Mouse (Mus musculus) midbrain, postnatal 0 days (tissue): ENCODE data around the gene A230050P20Rik. TPM values are rescaled to one million over a fixed set of nuclear protein-coding genes. Genes with fewer than 3 reads are reported as not detected.

Source experiments
- ATAC-seq: fragments of 200-750 bp; cut with Nextera tagmentation; 2 replicates; pipeline ENCODE4 v1.8.0; 2017; ENCODE audit warnings: moderate number of reproducible peaks, mild to moderate bottlenecking, moderate TSS enrichment, moderate library complexity; ENCODE audit not compliant: low FRiP score
- DNase-seq: peaks from one replicate; pipeline ENCODE4 v3.0.0-alpha.2; 2015; ENCODE audit warnings: low spot score
- H3K27ac ChIP-seq: fragments of 300-500 bp; sonication (generic); 2 replicates; pipeline ENCODE4 v1.5.1; 2014; ENCODE audit warnings: low read depth, mild to moderate bottlenecking, low read length, mixed read lengths
- H3K27me3 ChIP-seq: fragments of 300-500 bp; sonication (generic); 2 replicates; pipeline ENCODE4 v1.6.1; 2014; ENCODE audit warnings: low read length, control low read depth, mixed read lengths; ENCODE audit not compliant: insufficient read depth
- H3K36me3 ChIP-seq: fragments of 300-500 bp; sonication (generic); 2 replicates; pipeline ENCODE4 v1.6.1; 2014; ENCODE audit warnings: low read length, control low read depth, mixed read lengths; ENCODE audit not compliant: insufficient read depth
- H3K4me1 ChIP-seq: fragments of 300-500 bp; sonication (generic); 2 replicates; pipeline ENCODE4 v1.6.1; 2014; ENCODE audit warnings: mild to moderate bottlenecking, control low read depth, antibody characterized with exemption, low read length, mixed read lengths; ENCODE audit not compliant: insufficient read depth
- H3K4me2 ChIP-seq: fragments of 300-500 bp; sonication (generic); 2 replicates; pipeline ENCODE4 v1.6.1; 2014; ENCODE audit warnings: low read depth, mild to moderate bottlenecking, low read length, mixed read lengths; ENCODE audit not compliant: poor library complexity, severe bottlenecking
- H3K4me3 ChIP-seq: fragments of 300-500 bp; sonication (generic); 2 replicates; pipeline ENCODE4 v1.5.1; 2014; ENCODE audit warnings: low read depth, mild to moderate bottlenecking, low read length, moderate library complexity
- H3K9ac ChIP-seq: fragments of 300-500 bp; sonication (generic); replicated peaks from 2 replicates; pipeline ENCODE4 v1.6.1; 2014; ENCODE audit warnings: mild to moderate bottlenecking, low read length, moderate library complexity, mixed read lengths; ENCODE audit not compliant: poor library complexity, severe bottlenecking
- H3K9me3 ChIP-seq: fragments of 300-500 bp; sonication (generic); 2 replicates; pipeline ENCODE4 v1.6.1; 2016; ENCODE audit warnings: low read length, control low read depth
- CTCF ChIP-seq: IDR thresholded peaks from 2 replicates; pipeline ENCODE4 v1.5.1; 2016; ENCODE audit warnings: antibody characterized with exemption, mild to moderate bottlenecking
- WGBS: fragments of 180-500 bp; shearing (Covaris S2); extraction: QIAGEN DNeasy Blood & Tissue Kit; methylation state at CpG from one replicate; pipeline ENCODE4 v1.1.7; 2014; 5-methylcytosine and 5-hydroxymethylcytosine counted together
- polyA plus RNA-seq: library from polyadenylated mRNA; unstranded; fragments of >200 nt; fragmentation: Nextera tagmentation; extraction: Ambion mirVana; gene quantifications from 2 replicates; pipeline ENCODE4 v1.2.1, GENCODE M21; 2015
- total RNA-seq: library from RNA; depleted of rRNA; stranded (reverse); fragments of >200 nt; gene quantifications from 2 replicates; pipeline ENCODE4 v1.2.3, GENCODE M21; 2014; rRNA removed

Gene A230050P20Rik
- total RNA-seq, result 21.5 and 30.6 TPM in 2 replicates
- 24.7 and 28.5 TPM in 2 replicates for polyA plus RNA-seq

- Histone ChIP-seq H3K9me3 (no peaks in the 10 kb centered on the region), H3K4me1 (0 out of 2 replicates have a peak, but pooled peaks cover 4% of the 10 kb centered on the region), H3K4me3 (peak within 1 kb of the TSS; percentile 48), H3K27me3 (peaks cover 28% of the 10 kb centered on the region), H3K27ac (no peak within 1 kb of the TSS), H3K36me3 (peaks cover 10% of the 10 kb centered on the region; the same call in 1 of the 2 replicates), H3K4me2 (peak within 1 kb of the TSS; percentile 63), H3K9ac (peak within 1 kb of the TSS; percentile 51)
- 8% methylated on average over 48 of the region's 53 CpGs for WGBS
- DNase-seq (peak; percentile 69), ATAC-seq (peak; percentile 57)
- TF ChIP-seq CTCF, result no peak
Measured at GRCm38 (mm10) chr9:20868448-20869001, at the start of gene A230050P20Rik. TSS of gene A230050P20Rik (plus strand) at chr9:20868642.

- 65% methylated on average over 5 of the region's 5 CpGs for WGBS
- H3K4me1 ChIP-seq, result no peaks in the 10 kb centered on the region
- H3K4me3 ChIP-seq, result no peak overlapping the region
- H3K27me3 ChIP-seq, result 0 out of 2 replicates have a peak, but pooled peaks cover under 1% of the 10 kb centered on the region
- ATAC-seq (no peak), DNase-seq (no peak)
- no peaks in the 10 kb centered on the region for H3K36me3 ChIP-seq
- H3K27ac ChIP-seq, result no peak overlapping the region
- no peaks in the 10 kb centered on the region for H3K9me3 ChIP-seq
- H3K9ac ChIP-seq, result no peak overlapping the region
- H3K4me2 ChIP-seq, result no peak overlapping the region
- TF ChIP-seq CTCF, result no peak
Measured at GRCm38 (mm10) chr9:20820001-20820400, 48.4 kb upstream of the A230050P20Rik start.

GRCm38 (mm10) chr9:20822821-20823220, 45.6 kb upstream of the A230050P20Rik start:
- Histone ChIP-seq H3K4me3 (no peak overlapping the region), H3K9me3 (no peaks in the 10 kb centered on the region), H3K36me3 (no peaks in the 10 kb centered on the region), H3K4me1 (no peaks in the 10 kb centered on the region), H3K4me2 (no peak overlapping the region), H3K9ac (no peak overlapping the region), H3K27me3 (no peaks in the 10 kb centered on the region), H3K27ac (no peak overlapping the region)
- no peak for TF ChIP-seq CTCF
- ATAC-seq (no peak), DNase-seq (no peak)
- 81% methylated on average over 3 of the region's 3 CpGs for WGBS

GRCm38 (mm10) chr9:20825781-20826180, 42.7 kb upstream of the A230050P20Rik start:
- ATAC-seq, result no peak
- no peak for TF ChIP-seq CTCF
- Histone ChIP-seq H3K4me3 (no peak overlapping the region), H3K9me3 (no peaks in the 10 kb centered on the region), H3K27ac (no peak overlapping the region), H3K4me1 (no peaks in the 10 kb centered on the region), H3K36me3 (no peaks in the 10 kb centered on the region), H3K4me2 (no peak overlapping the region), H3K27me3 (no peaks in the 10 kb centered on the region), H3K9ac (no peak overlapping the region)
- 74% methylated on average over 5 of the region's 5 CpGs for WGBS
- DNase-seq, result no peak

- H3K9ac ChIP-seq, result no peak overlapping the region
- no peak for TF ChIP-seq CTCF
- H3K9me3 ChIP-seq, result no peaks in the 10 kb centered on the region
- no peaks in the 10 kb centered on the region for H3K36me3 ChIP-seq
- H3K4me1 ChIP-seq, result no peaks in the 10 kb centered on the region
- H3K4me3 ChIP-seq, result no peak overlapping the region
- H3K4me2 ChIP-seq, result no peak overlapping the region
- ATAC-seq, result no peak
- no peaks in the 10 kb centered on the region for H3K27me3 ChIP-seq
- DNase-seq, result no peak
- no peak overlapping the region for H3K27ac ChIP-seq
- WGBS, result 97% methylated on average over 1 of the region's 1 CpGs
Measured at GRCm38 (mm10) chr9:20828127-20828526, 40.3 kb upstream of the A230050P20Rik start.

GRCm38 (mm10) chr9:20830901-20831643, 37.4 kb upstream of the A230050P20Rik start:
- Histone ChIP-seq H3K27me3 (no peaks in the 10 kb centered on the region), H3K4me1 (no peaks in the 10 kb centered on the region), H3K9me3 (no peaks in the 10 kb centered on the region), H3K4me2 (peak overlapping the region; percentile 42), H3K9ac (no peak overlapping the region), H3K36me3 (no peaks in the 10 kb centered on the region), H3K27ac (no peak overlapping the region), H3K4me3 (no peak overlapping the region)
- TF ChIP-seq CTCF, result peak; percentile 95
- ATAC-seq, result peak; percentile 87
- WGBS, result 16% methylated on average over 19 of the region's 19 CpGs
- DNase-seq, result peak; percentile 95
